Mouse (Mus musculus) heart, adult 11 months (tissue): ENCODE measurements around the gene Xpot.

Experiments used
- DNase-seq: peaks from one replicate; pipeline ENCODE4 v3.0.0; 2022

Gene Xpot

DNA sequence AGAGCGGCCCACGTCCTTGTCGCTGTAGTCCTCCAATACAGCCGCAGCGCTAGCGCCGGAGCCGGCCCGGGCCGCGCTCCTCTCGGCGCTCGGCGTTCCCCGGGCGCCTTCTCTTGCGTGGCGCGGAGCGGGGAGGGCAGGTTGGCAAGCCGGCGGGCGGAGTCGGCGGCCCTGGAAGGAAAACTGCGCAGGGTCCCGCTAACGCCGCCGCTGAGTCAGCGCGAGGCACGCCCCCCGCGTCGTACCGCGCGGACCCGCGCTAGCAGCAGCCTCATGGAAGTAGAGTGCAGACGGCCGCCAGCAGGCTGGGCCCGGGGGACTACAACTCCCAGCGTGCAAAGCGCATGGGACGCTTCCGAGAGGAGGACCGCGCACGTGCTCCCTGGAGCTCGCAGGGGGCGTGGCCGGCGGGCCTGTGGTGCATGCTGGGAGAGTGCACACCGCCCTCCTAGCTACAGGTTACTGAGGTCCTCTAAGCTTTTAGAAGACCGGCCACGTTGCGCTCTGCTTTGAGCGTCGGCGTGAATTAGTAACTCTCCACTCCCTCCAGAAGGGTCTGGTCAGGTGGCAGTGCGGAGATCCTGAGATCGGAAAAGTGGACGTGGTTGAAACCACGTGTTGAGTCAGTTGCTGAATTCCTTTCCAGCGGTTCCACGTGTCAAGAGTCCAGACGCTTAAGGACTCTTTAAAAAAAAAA lies at the start of gene Xpot:
Gene Xpot, minus strand, starts transcription at position 147 of the 697 bp plus-strand sequence.
- DNase-seq: peak; percentile 100

DNA sequence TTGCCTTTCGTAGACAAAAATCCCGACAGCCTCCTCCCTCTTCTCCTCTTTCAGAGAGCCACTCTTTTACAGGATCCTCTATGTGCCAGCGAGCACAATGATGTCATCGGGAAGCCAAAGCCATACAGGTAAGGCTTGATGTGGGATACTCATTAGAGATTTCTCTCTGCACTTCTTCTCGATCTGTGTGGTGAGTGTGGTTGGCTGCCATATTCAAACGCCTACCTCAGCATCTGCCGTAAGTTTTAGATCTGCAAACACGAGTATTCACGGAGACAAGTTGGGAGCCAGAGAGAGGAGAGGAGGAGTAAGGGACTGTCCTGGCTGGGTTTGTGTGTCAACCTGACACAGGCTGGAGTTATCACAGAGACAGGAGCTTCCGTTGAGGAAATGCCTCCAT lies 43.0 kb upstream of the Xpot start:
- no peak for DNase-seq

DNA sequence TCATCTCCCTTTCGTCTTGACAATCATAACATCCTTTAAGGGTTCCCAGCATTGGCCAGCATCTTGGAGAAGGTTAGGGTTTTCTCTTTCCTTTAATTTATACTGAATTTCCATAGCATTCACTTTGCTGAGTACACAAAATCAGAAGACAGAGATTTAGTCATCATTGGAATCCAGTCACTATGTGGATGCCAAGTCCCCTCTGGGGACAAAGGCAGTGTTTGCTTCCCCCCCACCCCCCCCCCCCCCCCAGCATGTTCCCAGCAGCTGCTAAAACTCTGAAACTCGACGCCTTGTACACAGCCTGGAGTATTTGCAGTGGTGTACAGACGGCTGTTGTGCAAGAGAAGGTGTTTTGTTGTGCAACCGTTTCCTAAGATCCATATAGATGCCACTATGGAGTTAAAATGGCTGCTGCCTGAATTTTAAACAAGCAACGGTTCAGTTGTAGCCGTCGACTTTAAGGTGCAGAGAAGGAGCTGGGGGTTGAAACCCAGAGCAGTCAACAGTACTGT lies 39.6 kb upstream of the Xpot start:
- DNase-seq: no peak

DNA sequence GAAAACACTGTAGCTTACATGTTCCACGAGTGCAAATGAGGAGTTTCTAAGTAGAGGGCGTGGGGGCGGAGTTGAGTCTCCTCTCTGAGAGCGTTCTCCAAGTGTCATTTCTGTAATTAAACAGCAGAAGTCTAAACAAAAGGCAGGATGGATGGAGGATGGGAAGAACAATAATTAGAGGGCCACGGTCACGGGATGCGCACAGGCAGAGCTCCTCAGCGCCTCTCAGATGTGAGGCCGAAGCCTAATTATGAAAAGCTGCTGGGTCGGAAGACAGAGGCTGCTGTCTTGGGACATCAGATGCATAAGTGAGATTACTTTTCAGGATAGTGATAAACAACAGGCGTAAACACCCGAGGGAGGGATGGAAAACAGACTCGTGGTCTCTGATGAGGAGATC lies 37.5 kb upstream of the Xpot start:
- DNase-seq: no peak

DNA sequence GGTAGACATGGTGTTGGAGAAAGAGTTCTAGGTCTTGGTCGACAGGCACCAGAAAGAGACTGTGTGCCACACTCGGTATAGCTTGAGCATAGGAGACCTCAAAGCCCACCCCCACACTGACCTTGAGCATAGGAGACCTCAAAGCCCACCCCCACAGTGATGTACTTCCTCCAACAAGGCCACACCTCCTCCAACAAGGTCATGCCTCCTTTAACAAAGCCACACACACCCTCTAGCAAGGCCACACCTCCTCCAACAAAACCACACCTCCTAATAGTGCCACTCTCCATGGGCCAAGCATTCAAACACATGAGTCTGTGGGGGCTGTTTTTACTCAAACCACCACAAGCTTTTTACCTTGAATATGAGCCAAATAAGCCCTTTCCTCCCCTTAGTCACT lies 36.6 kb upstream of the Xpot start:
- DNase-seq: no peak

DNA sequence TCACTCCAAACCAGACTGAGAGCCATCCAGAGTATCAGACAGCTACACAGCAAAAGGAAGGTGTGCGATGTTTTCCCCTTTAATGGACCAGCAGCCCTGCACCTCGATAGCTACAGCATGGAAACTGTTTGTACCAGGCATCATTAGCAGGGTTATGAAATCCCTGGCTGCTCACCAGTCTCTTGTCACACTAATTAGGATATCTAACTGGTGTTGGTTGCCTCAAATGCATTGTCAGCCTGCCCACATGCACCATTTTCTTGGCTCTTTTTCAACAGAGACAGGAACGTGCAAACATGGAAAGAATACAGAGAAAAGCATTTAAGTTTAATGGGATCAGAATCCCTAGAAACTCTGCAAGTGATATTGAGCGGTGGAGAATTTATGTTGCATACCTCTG lies 29.8 kb upstream of the Xpot start:
- no peak for DNase-seq

DNA sequence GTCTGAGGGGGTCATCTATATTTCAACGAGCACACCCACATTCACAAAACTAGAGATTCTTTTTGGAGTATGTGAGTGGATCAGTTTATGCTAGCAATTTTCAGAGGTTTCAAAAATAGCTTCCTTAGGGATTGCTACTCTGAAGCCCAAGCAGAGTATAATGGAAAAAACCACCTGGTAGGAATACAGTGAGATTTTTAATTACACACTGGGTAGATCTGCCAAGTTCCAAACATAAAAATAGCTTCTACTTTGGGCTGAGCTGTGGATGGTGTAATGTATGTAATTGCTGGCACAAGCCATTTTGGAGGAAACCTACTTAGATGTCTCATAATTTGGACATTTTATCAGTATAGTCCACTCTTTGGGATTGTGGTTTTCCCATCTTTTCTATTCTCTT lies 26.9 kb upstream of the Xpot start:
- no peak for DNase-seq

DNA sequence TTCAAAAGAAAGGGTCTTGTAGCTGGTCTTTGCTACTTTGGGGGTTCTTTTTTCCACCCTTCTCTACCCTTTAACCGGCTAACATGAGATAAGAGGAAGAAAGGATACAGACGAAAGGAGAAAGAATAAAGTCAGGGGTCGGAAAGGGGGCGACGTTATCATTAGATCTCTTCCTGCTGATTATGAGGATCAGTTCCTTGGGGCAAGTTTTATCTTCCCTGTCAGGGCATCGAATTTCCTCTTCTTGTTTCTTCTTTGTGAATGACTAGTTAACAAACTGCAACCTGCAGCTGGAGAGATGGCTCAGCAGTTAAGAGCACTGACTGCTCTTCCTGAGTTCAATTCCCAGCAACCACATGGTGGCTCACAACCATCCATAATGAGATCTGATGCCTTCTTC lies 20.2 kb upstream of the Xpot start:
- no peak for DNase-seq

DNA sequence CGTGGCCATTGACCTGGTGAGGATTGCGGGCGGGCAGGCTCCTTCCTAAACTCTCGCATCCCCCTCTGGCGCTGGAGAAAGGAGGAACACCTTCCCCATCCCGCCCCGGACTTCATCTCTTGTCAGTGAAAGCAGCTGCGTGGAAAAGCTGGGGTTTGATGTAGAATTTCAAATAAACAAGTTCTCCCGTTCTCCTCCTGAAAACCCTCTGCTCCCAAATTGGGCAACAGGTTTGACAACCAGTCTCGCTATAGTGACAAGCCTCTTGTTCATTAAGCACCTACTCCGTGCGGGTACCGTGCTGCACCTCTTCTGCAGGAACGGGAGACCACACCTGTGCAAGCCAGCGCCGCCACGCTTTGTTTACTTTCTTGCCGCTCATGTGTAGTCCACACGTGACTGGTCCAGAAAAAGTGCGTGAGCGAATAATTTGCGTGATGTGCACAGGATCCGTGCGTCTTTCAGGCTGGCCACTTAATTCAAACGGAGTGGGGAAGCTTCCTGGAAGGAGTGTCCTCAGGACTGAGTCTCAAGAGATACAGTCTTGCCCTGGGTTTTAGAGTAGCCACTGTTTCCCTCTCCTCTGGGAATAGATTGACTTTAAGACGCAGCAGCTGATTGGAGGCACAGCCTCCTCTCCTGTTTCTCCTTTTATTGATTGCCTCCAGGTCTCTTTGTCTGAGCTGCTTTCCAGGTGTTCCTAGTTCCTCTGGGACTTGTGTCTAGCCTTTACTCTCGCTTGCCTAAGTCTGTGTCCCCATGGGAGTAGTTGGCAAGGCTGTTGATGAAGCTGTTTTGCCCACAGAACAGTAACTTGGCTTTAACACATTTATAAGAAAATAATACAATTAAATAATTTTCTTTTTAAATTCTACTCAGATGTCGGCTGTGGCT lies 16.2 kb upstream of the Xpot start:
- DNase-seq: no peak

DNA sequence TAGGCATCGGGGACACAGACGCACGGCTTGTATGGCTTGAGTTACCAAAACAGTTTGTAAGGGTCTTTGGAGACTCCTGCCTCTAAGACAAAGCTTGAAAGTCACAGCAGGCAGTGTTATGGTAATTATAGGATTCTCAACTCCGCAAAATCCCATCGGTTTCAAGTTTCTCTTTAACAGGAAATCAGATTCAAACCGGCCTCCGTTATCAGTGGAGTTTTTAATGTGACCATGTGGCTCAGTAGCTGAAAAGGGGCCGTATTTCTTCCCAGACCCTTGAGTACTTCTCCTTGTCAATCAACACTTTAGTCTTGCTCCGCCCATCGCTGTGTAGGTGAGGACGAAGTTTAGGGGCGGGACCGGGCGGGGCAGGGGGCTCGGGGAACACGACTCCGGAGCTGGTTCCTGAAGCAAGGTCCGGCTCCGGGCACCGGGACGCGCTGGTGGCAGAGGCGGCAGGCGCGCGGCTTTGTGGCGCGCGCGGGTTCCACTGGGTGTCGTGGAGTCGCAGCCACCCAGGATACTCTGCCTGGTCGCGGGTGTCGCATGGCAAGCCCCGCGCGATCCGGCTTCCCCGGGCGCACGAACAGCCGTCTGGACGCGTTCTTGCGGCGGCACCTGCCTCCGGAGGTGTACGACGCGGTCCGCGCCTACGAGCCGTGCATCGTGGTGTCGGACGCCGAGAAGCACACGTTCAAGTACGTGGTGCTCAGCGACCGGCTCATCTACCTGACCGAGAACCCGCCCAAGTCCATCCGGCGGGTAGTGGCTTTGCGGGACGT lies 15.3 kb upstream of the Xpot start, which contains the start of gene D930020B18Rik:
Gene D930020B18Rik, plus strand, starts transcription at position 317 of the 782 bp plus-strand sequence.
- DNase-seq: no peak

DNA sequence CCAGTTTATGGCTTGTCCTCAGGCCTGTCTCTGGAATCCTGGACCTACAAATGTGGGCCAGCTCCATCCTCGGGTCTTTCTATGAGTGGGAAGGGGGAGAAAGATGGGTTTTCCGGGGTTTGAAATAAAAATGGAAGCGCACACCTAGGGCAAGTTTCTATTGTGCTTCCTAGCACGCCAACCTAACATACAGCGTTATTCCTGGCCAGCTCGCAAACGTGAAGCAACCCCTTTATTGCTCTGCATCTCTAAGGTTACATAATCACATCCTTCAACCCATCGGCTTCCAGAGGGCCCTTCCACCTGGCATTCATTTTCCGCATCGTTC lies 14.8 kb upstream of the Xpot start:
- DNase-seq: no peak

DNA sequence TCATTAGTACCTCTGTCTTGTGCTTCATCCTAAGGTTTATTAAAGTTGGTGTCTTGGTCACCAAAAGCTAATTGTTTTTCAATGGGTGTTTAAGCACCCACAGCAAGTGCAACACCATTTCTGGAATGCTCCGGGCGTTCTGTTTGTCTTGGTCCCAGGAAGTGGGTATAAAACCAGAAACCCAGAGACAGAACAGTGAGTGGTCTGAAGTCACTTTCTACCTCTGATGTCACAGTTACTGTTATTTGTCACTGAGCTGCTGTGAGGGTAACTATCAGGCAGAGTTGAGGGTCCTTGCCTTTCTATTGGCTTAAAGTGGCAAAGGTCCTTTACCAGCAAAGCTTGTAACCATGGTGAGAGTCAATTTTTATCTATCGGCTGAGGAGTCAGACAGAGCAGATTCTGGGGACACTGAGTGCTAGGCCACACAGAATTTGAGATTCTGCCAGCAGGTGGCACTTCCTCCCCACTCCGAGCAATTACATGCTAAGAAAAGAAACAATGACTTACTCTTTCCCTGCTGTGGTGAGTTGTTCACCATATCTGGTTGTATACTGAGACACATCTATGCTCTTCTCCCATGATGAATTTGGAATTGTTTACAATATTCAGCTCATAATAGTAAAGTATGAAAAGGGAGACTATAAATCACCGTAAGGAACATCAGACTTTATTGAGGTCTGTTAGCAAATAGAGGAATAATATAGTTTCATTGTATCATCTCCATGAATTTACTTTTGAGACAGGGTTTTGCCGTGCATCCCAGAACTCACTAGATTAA lies 14.2 kb upstream of the Xpot start:
- DNase-seq: no peak

DNA sequence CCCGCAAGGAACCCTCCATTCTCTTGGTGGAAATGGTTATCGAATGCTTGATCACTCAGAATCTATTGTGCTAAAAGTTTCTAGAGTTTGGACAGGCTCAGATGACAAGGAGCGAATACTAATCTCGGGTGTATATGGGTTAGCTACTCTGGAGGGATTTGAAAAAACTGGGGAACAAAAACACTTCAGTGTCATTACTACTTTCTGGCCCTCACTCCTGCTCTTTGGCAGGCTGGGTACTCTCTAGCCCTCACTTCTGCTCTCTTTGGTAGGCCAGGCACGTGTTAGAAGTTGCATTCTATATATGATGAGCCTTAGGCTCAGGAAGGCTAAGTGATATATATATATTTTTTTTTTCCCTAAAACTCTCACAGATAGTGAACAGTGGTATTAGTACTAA lies 13.4 kb upstream of the Xpot start:
- DNase-seq: no peak

DNA sequence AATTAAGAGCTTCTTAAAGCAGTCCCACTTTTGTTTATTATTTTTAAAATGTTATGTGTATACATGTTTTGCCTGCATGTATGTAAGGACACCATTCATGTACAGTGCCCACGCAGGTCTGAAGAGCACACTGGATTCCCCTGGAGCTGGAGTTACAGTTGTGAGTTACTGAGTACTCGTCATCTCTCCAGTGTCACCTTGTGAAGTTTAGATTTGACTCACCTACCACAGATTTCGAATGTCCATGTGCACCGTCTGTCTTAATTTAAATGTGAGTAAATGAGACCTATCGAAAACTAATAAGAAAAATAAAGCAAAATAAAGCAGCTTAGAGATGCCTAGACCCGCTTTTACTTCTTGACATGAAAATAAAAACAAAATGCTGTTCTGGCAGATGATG lies 10.1 kb upstream of the Xpot start:
- no peak for DNase-seq

DNA sequence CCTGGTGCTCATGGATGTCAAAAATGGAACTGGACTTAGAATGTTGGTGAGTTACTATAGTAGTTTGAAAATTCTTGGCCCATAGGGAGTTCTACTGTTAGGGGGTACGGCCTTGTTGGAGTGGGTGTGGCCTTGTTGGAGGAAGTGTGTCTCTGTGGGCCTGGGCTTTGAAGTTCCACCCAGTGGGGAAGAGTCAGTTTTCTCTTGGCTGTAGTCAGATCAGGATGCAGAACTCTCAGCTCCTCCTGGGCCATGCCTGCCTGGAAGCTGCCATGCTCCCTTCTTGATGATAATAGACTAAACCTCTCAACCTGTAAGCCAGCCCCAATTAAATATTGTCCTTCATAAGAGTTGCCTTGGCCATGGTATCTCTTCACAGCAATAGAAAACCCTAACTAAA lies 8.0 kb upstream of the Xpot start:
- DNase-seq: peak; percentile 82

DNA sequence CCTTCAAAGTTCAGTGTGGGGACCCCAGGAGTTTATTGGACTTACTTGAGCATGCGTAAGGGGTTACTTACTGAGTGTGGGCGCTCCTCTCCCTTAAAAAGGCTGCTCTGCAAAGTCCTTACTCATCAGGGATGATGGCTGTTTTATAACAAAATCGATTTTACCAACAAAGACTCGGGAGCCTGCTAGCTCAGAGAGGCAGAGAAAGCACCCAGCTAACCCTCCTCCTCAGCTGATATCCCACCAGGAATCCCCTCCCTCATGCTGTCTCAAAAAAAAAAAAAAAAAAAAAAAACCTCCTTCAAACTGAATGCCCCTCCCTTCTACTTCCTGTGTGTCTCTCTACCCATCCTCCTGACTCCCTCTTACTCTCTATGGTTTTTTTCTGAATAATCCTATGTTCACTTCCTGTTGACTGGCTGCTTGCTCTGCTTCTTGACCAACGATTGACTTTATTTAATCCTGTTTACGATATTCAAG lies 2.5 kb upstream of the Xpot start:
- DNase-seq: no peak

DNA sequence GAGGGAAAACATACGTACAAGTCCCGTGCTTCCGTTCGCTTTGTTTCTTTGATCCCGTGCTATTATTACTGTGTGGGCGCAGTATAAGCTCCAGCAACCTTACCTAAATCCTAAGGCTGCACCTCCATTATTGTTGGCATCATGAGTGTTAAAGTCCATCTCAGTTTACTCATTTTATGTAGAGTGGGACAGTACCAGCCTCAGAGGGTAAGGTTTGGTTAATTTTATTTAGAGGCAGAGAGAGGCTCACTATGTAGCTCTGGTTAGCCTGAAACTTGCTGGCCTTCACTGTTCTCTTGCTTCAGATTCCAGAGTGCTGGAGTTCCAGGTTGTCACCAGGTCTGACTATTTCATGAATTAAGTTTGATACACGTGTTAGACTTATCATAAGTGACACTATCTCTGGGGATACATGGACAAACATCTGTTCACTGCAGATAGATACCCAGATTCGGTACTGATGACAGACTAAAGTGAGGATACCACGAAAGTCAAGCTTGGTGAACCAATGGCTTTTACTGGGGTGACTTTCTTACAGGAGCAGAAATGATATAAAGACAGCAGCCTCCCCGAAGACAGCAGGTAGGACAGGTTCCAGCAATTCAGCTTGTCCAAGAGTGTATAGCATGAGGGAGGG lies 1.2 kb upstream of the Xpot start:
- no peak for DNase-seq

DNA sequence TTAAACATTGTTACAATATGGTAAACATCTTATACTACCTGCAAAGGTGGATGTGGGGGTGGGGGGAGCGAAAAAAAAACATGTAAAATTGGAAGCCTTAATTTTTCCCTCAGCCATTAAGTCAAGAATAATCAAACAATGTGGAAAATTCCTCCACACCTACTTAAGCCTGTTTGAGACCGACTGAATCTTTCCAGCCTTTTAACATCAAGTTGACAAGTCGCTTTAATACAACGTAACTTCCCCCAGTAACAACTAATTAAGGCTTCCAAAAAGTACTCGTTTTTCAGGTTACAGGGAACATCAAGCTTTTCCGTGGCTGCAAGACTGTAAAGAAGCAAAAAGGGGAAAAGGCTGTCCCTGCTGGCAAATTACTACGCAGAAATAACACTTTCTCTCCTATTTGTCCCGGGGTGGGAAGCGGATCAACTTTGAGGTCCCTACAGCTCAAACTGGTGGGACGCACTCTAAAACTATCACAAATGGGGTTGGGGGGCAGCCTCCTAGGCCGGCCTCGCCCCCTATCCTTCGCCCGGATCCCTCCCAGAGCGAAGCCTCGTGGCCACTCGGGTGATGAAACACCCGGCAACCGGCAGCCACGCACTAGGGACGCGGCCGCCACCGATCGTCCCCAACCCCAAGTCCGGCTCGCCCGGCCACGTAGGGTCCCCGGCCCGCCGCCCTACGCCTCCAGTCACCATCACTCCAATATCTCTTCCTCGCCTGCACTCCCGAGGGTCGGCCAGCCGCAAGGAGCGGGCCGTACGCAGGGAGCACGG lies 536 bp downstream of the Xpot start:
- no peak for DNase-seq

DNA sequence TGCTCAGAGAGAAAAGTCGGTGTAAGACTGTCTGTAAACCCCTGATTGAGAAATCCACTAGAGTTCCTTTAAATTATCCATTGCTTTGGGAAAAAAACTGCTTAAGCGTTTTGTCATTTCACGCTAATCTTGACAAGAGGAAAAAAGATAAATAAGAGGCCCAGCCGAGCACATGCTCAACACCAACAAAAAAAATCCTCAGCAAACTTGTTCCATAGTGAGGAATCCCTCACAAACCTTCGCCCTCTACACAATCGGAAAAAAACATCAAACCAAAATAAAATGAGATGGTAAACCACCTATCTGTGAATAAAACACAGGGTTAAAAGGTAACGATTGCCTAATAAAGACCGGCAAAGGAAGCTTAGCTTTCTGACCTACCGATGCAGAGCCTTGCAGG lies 1.1 kb downstream of the Xpot start:
- no peak for DNase-seq

DNA sequence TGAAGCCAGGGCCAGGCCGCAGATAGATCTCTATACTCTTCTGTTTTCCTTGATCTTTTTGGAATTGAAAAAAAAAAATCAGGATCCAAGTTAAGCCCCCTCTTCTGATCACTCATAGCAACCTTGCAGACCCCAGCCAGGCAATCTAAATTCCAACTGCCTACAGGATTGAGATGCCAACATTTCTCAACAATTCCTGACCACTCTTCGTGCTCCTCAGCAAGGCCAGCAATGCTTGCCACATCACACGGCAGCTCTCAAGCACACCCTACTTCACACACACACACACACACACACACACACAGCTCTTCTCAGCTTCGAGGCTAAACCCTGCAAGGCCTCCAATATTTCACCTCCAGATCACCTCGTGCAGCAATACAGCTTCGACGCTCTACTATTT lies 2.5 kb downstream of the Xpot start:
- peak; percentile 53 for DNase-seq

DNA sequence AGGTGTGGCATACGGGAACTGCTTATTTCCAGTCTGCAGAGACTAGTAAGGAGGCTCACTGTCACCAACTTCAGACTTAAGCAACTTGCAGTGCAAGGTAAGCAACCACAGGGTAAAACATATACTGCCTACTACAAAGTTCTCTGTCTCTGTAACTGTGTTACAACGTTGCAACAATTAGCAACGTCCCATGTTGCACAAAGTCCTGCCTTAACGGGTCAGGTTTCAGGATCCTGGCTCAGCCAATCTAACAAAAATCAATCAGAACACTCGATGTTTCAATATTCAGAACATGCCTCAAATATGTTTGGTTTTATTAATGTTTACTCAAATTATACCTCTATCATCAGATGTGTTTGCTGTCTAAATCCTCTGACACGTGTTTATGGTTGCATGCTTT lies 3.7 kb downstream of the Xpot start:
- DNase-seq: no peak
